Mouse (Mus musculus) E14TG2a.4 (cell line): ENCODE measurements around the gene Bcl2l15.

Experiments used
- CTCF ChIP-seq: conservative IDR thresholded peaks from 2 replicates; pipeline ENCODE4 v1.5.1; 2014; ENCODE audit warnings: low read length
- NANOG ChIP-seq: IDR thresholded peaks from 2 replicates; pipeline ENCODE4 v1.6.1; 2014; ENCODE audit warnings: borderline replicate concordance, low read length, mixed read lengths
- POU5F1 ChIP-seq: IDR thresholded peaks from 2 replicates; pipeline ENCODE4 v1.6.1; 2014; ENCODE audit warnings: low read length, borderline replicate concordance

DNA sequence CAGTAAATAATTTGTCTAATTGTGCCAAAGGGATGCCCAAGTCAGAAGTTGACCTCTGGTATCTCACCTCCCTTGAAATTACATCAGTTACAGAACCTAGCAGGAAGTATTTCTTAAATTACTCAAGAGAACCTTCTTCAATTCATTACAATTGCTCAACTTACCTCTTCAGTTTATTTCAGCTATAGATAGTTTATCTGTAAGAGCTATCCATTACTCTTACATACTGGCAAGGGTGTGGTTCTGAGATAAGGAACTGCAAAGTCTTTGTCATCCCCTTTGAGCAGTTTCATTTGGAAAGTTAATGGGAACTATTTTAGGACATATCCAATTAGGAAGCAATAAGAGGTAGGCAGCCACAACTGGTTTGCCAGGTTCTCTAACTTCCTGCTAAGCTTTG, at the start of gene Bcl2l15:
- TF ChIP-seq CTCF: no peak
- no peak for TF ChIP-seq POU5F1
- TF ChIP-seq NANOG: no peak
